Mouse (Mus musculus) mouse embryonic stem cell (cell line): ENCODE results near the gene Cobl.

Experiments
- in situ Hi-C, 2 experiments: fragments of 300-500 bp; cut with MboI; formaldehyde crosslinking; loops; 1 replicate in 1 of 2; 3 replicates in 1 of 2; pipeline ENCODE4 v1.14.3; 2019 to 2020; ENCODE audit warnings: low sequenced_read_pairs in 2 of 2, low pct_unique_long_range_greater_than_20kb in 1 of 2, mixed read lengths in 1 of 2; ENCODE audit not compliant: unreplicated experiment in 1 of 2

The Cobl gene

DNA sequence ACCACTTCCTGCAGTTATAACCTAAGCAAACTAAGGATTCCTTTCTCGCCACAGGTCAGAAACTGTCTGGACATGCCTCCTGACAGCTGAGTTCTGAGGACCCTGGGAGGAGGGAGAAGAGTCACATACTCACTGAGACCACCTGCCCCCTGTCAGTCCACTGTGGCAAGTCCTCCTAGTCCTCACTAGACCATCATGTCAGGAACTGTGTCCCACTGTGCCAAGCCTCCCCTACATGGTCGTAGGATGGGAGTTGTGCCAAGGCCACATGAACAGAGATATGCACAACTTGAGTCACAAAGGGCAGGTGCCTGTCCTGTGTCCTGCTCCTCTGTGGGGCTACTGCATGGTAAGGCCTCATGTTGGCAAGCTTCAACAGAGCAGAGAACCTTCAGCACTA lies 6.4 kb downstream of the Cobl start:
- in situ Hi-C loops, result no loop called here

DNA sequence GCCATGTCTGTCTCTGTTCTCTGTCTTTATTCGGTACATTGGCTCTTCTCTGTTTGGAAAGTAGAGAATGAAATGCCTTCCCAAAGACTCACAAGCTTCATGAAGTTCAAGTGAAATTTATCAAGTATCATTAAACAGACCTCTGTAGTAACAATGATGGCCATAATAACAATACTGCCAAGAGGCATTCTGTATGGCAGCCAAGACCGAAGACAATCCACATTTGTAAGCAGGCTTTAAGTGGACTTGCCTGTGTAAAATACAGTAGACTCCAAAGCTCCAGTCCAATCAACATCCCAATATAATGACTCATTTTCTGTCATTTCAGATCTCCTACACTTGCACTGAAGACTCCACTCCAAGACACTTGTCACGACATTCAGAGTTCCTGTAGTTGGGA lies 16.7 kb downstream of the Cobl start:
- in situ Hi-C loops, result no loop called here

DNA sequence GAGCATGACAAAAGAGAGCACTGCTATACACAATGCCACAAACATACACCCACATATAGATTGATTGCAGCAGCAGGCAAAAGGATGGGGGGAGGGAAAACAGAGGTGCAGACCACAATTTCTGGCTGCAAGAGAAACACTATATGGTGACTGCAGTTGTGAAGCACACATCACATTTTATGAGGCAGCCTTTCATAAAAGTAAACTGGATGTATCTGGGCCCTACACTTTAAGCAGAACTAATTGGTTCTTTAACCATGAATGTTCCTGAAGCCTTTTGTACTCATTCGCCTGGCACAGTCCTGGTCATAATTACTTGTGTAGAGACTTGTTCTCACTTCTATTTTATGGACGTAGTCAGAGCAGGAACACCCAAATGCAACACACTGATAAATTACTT lies 19.5 kb downstream of the Cobl start:
- in situ Hi-C loops, result no loop called here

DNA sequence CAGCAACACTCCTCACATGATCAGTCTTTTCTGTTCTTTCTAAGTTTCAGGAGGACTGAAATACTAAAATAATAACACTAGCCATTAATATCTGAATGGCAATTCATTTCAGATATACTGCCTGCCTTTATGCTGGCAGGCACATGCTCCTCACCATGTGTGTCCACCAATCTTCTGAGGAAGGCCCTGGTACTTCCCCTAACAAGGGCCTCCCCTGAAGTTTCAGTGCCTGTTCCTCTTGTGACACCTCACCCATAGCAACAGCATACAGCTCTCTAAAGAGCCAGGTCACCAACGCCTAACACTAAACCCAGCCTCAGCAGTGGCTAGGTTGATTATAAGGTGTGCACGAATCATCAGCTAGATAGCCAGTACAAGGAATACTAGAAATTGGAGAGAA lies 20.5 kb downstream of the Cobl start:
- in situ Hi-C loops, result no loop called here

DNA sequence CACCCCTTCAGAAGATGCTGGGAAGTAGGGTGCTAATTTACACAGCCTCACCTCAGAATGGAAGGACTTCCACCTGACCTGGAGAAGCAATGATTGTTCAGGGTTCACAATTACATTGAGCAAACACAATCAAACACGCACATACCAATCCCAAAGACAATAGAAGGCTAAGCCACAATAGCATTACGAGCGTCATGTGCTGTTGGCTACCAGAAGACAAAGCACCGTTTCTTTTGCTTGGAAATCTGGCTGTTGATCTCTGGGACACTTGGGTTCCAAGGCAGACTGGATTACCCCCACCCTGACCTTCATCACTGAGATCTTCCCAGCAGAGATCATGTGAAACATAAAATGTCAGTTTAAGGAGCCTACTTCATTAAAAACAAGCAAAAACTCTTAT lies 21.1 kb downstream of the Cobl start:
- in situ Hi-C loops, result no loop called here

DNA sequence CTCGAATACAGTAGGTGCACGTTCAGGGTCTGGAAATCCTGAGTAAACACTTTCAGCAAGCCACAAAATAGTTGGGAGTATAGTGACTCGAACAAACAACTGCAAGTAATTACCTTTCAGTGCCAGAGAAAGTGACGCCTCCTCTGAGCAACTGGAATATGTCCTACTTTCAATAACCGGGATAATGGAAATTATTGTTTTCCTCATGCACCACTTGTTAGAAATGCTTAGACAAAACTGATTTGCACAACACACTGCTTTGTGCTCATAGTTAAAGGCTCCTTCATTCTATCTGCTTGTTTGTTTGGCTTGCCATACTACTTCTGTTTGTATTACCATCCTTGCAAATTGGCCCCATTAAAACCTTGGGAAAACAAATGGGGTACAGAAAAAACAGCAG lies 21.6 kb downstream of the Cobl start:
- in situ Hi-C loops, result no loop called here

DNA sequence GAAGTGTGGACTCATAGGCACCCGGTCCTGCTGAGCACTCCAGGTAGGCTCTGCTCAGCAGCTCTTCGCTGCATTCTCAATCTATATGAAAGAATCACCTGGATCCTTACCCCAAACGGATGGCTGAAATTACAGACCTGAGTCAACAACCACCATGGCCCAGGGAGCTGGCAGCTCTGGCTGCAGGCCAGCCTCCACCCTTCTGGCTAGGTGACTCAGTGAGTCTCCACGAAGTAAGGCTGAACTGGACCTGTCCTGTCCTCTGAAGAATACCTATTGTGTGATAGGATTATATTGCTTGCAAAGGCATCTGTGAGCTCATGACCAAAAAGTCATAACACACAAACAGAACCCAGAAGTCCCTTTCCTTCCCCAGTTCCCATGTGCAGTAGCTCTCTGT lies 22.5 kb downstream of the Cobl start:
- in situ Hi-C loops, result no loop called here

DNA sequence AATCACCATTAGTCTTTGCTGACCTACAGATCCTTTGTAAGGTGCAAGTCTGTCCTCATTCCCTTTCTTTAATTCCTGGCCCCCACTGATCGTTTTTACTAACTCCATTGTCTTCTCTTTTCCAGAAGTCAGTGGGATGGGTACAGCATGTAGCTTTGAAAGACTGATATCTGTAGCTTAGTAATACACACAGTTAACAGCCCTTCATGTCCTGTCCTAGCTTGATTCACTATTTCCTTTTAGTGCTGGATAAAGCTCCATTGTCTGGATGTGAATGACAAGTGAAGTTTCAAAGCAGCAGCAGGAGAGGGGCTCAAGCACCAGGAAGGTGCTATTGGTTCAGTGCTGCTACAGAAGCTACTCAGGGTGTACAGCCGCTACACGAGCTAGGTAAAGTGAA lies 28.9 kb downstream of the Cobl start:
- in situ Hi-C loops, result no loop called here

DNA sequence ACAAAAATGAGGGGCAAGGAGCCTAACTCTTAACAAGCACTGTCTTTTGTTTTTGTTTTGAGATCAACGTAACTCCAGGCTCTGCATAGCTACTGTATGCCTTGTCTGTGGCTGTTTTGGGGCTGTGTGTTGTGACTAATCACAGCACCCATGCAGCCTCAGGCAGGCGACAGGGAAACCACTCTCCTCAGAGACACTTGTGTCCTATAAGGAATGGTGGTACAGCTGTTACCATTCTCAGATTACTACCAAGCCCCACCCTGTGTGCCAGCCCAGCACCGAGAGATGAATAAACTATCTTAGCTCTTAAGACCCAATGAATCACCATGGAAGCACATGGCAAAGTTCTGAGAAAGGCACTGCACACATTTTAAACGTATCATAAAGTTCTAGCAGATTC lies 29.7 kb downstream of the Cobl start:
- in situ Hi-C loops, result no loop called here

DNA sequence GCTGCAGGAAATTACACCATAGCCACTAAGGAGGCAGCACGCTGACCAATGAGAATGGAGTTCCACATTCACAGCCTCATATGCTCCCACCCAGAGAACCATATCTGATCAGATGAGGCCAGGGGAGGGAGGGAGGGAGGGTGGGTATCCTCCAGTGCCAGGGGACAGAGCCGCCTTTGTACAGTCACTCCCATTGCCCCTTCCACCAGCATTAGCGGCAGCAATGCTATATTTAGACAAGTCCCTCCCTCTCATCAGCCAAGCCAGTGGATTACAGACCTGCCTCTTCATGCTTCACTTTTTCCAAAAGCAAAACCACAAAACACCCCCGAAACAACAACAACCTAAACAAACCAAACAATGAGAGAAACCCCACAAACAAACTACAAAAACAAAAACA lies 30.2 kb downstream of the Cobl start:
- in situ Hi-C loops, result no loop called here

DNA sequence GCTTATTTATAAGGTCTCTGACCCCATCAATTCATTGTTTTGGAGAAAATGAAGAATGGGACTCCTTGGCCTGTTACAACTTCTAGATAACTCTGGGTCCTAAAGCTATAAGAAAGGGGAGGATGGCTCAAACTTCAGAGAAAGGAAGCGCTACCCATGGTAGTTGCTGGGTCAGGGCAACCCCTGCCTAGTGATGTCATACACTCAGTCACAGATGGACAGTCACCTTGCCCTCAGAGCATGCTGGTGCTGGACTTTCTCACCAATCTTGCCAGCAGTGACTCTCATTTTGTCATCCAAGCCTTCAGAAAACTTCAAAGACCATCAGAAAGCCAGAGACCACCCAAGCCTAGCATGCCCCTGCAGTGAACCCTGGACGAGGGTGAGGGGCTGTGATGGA lies 32.8 kb downstream of the Cobl start:
- in situ Hi-C loops, result no loop called here

DNA sequence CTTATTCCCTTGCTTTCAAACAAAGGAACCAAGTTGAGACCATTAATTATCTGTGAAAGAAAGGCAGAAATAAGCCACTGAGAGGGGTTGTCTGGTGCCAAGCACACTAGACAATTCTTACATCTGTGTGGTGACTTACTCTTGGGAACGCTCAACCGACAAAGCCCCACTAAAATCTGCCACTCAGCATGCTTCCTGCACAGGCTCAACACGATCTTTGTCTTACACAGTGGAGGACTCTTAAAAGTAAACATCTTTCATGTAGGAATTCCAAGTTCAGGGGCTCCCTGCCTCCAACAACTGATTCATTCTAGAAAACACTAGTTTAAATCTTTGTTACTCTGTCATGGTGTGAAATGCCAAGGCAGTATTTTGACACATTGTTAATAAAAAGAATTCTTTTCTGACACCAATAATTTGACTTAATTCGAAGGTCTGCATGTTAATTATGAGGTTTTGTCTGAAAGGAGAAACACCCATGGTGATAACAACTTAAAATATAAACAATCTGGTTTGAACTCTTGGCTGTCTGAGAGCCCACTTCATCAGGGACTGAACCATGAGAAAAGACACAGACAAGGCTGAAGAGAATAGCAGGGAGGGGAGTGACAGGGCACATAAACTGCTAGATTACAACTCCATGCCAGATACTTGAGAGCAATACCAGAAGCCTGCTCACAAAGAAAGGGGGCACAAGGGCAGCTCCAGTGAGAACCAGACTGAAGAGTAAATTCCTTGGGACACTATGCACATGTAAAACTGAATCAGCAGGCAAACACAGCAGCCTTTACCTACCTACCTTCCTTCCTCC lies 34.3 kb downstream of the Cobl start:
- in situ Hi-C loops, result no loop called here

DNA sequence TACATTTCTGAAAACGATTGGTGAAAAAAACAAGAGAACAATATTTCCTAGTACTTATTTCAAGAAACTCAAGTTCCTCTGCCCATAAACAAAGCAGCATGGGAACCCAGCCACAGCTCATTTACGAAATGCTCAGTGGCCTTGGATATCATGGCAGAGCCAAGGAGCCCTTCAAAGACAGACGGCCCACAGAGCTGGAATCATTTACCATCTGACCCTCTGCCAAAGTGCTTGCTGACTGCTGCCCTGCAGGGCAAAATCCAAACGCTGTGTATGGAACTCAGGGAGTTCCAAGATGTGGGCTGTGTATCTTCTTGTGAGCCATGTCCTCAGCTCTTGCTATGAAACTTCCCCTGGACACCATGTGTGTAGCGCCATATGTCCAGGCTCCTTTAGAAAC lies 38.0 kb downstream of the Cobl start:
- in situ Hi-C loops, result no loop called here

DNA sequence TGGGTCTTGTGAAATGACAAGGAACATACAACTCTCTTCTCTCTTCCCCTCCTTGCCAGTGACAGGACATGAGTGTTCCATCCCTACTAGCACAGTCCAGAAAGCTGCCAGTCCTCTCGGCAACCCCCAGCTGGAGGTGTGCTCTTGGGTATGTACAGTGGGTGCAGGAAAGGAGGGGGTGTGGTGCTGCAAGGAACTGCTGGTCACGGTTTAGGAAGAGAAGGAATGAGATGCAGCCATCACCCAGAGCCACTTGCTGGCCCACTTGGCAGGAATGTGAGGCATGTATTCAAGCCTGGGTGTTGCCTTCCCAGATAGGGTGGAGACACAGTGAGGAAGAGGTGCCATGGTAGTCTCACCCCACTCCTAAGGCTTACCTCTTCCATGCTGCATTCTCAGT lies 40.6 kb downstream of the Cobl start:
- in situ Hi-C loops, result no loop called here

DNA sequence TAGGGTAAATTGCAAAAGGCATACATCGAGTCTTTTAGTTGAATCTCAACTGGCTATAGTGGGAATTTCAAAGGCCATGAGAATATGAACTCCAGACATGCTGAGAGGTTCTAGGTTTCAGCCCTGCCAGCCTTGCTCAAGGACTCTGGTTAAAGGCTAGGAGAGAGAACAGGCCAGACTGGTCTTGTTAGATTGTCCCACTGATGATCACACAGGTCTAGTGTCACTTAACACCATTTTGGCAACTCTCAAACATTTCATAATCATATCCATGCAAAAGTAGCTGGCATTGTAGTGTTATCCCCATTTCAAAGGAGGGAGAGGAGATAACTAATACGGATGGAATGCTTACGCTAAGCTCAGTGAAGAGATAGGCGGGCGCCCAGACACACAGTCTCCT lies 43.6 kb downstream of the Cobl start:
- in situ Hi-C loops, result no loop called here

DNA sequence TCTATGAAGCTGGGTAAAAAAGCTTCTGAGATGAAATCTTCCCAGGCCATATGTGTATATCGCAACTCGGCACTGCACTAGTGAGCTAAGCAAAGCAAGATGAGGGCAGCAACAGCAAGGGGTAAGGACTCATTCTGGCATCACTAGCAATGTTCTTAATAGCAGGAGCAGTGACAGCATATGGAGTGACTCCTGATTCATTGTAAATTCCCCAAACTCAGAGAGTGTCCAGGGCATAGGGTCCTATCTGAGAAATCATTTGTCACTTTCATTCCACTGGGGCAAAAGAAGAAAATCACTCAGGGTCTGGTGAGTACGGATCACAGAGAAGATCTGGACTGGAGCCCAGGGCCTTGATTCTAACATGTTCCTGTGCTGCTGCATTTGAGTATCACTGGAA lies 44.6 kb downstream of the Cobl start:
- in situ Hi-C loops, result no loop called here

DNA sequence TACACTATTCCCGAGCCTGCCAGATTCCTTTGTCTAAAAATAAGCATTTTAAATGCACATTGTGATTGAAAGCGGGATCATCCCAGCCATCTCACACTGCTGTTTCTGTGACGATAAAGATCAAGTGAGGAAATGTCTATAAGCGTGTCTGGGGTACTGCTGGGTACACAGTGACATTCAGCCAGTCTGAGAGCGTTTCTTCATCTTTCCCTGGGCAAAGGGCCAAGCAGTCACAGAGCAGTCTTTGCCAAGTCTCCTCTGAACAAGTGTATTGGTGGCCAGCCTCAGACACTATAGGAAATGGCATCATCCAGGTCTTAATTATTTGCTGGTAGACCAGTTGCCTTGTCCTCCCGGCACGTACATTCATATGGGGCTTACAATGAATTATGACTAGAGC lies 47.9 kb downstream of the Cobl start:
- in situ Hi-C loops, result no loop called here

DNA sequence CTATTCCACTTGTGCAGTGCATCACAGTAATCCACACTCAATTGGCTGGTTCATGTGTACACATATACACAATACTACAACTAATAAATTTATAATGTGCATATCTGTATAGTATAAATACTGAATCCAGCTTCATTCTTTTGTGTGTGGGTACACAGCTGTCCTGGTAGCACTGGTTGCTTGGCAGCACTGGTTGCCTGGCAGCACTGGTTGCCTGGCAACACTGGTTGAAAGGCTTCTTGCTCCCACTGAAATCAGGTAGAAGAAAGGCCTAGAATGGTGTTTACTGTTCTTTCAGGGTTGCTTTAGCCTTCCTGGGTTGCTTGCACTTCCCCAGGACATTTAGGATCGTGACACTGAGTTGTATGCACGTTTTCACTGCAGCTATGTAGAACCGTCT lies 49.4 kb downstream of the Cobl start:
- in situ Hi-C loops, result no loop called here

DNA sequence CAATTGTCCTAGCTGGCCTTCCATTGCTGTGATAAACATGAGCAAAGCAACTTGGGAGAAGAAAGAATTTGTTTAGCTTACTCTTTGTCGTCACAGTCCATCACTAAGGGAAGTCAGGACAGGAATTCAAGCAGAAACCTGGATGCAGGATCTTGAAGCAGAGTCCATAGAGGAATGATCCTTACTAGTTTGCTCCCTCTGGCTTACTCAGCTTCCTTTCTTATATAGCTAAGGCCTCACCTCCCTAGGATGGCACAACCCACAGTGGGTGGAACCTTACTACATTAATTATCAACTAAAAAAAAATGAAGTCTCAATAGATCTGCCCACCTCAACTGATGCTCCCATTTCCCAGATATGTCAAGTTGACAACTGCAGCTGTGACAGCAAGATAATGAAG lies 52.8 kb downstream of the Cobl start:
- in situ Hi-C loops, result no loop called here

DNA sequence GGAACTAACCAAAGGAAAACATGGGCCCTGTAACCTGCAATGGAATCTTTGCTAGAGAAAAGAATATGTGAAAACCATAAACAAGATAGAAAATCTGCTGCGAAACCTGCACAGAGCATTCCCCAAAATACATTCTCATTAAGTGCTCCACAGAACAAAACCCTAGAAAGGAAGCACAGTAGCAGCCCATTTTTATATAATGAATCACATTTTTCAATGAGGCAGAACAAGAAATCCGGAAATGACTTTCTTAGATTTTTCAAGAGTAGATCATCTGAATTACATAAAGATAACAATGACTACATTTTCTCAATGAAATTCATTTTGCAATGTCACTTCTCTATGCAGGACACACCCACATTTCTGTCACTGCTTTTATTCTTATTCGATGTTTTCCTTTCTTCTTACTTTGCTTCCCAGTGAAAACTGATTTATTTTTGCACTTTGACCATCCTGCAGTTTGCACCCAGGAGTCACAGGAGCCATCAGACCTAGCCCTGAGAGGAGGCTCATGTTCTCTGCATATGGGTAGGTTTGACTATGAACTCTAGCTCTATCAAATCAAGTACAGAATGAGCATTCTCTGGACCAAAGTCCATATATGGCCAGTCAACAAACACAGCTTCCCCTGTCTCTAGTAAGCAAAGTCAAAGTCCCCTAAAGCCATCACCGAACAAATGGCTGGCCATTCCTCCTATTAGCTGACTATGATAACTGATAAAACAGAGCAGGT lies 53.5 kb downstream of the Cobl start:
- in situ Hi-C loops, result no loop called here
